Mouse (Mus musculus): Measurements from ENCODE around the gene 4930451I11Rik. TPM values are rescaled to one million over a fixed set of nuclear protein-coding genes. Genes with fewer than 3 reads are reported as not detected.

The 4930451I11Rik gene
- polyA plus RNA-seq, 1 experiment from 2014 or later: not detected

- Histone ChIP-seq H3K9me3 (replicated peaks) (no peaks in the 10 kb centered on the region), H3K4me2 (no peak overlapping the region), H3K27me3 (replicated peaks) (no peaks in the 10 kb centered on the region), H3K27ac (no peak overlapping the region), H3K4me3 (no peak overlapping the region), H3K9ac (no peak overlapping the region), H3K4me1 (peaks cover 37% of the 10 kb centered on the region), H3K36me3 (peaks cover 72% of the 10 kb centered on the region)
- no peak for ATAC-seq
- WGBS (ENCODE audit: insufficient replicate concordance): 87% methylated on average over 4 of the region's 4 CpGs
These were observed 42.3 kb downstream of the 4930451I11Rik start for GRCm38 (mm10) chr7:126789141-126789540.

GRCm38 (mm10) chr7:126786142-126786541, 45.3 kb downstream of the 4930451I11Rik start:
- 86% methylated on average over 14 of the region's 14 CpGs for WGBS (ENCODE audit: insufficient replicate concordance)
- no peak overlapping the region for H3K4me3 ChIP-seq
- H3K9me3 ChIP-seq (replicated peaks): no peaks in the 10 kb centered on the region
- peaks cover 32% of the 10 kb centered on the region for H3K4me1 ChIP-seq
- no peaks in the 10 kb centered on the region for H3K27me3 ChIP-seq (replicated peaks)
- peaks cover 85% of the 10 kb centered on the region for H3K36me3 ChIP-seq
- H3K4me2 ChIP-seq: no peak overlapping the region
- no peak for ATAC-seq
- H3K27ac ChIP-seq: no peak overlapping the region
- no peak overlapping the region for H3K9ac ChIP-seq

GRCm38 (mm10) chr7:126785056-126785455, 46.4 kb downstream of the 4930451I11Rik start:
- peaks cover 32% of the 10 kb centered on the region for H3K4me1 ChIP-seq
- WGBS (ENCODE audit: insufficient replicate concordance): 78% methylated on average over 4 of the region's 4 CpGs
- H3K27me3 ChIP-seq (replicated peaks): no peaks in the 10 kb centered on the region
- ATAC-seq: no peak
- no peak overlapping the region for H3K4me2 ChIP-seq
- H3K4me3 ChIP-seq: no peak overlapping the region
- H3K36me3 ChIP-seq: peaks cover 77% of the 10 kb centered on the region
- H3K9ac ChIP-seq: no peak overlapping the region
- no peak overlapping the region for H3K27ac ChIP-seq
- no peaks in the 10 kb centered on the region for H3K9me3 ChIP-seq (replicated peaks)

GRCm38 (mm10) chr7:126784469-126784868, 47.0 kb downstream of the 4930451I11Rik start:
- H3K36me3 ChIP-seq: peaks cover 71% of the 10 kb centered on the region
- no peak overlapping the region for H3K9ac ChIP-seq
- H3K4me2 ChIP-seq: no peak overlapping the region
- H3K4me3 ChIP-seq: no peak overlapping the region
- WGBS (ENCODE audit: insufficient replicate concordance): 82% methylated on average over 7 of the region's 7 CpGs
- no peak for ATAC-seq
- H3K9me3 ChIP-seq (replicated peaks): no peaks in the 10 kb centered on the region
- peaks cover 34% of the 10 kb centered on the region for H3K4me1 ChIP-seq
- H3K27me3 ChIP-seq (replicated peaks): no peaks in the 10 kb centered on the region
- no peak overlapping the region for H3K27ac ChIP-seq

DNA sequence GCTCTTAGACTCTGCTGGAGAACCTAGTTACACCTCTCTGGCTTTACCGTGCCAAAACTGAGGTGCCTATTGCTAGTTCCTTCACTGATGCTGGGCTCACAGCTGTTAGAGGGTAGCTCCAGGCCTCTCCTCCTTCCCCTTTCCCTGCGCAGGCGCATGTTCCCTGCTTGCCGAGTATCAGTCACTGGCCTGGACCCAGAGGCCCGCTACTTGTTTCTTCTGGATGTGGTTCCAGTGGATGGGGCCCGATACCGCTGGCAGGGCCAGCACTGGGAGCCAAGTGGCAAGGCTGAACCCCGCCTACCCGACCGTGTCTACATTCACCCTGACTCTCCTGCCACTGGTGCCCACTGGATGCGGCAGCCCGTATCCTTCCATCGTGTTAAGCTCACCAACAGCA, 48.7 kb downstream of the 4930451I11Rik start:
- Histone ChIP-seq H3K9ac (0 out of 2 replicates have a peak overlapping the region, but pooled peaks have one; percentile 18), H3K9me3 (replicated peaks) (no peaks in the 10 kb centered on the region), H3K27me3 (replicated peaks) (no peaks in the 10 kb centered on the region), H3K4me1 (peaks cover 50% of the 10 kb centered on the region), H3K36me3 (peaks cover 69% of the 10 kb centered on the region), H3K27ac (peak overlapping the region; percentile 64; the same call in 1 of the 2 replicates), H3K4me3 (no peak overlapping the region), H3K4me2 (no peak overlapping the region)
- WGBS (ENCODE audit: insufficient replicate concordance): 73% methylated on average over 13 of the region's 13 CpGs
- no peak for ATAC-seq

GRCm38 (mm10) chr7:126781661-126782370, 49.6 kb downstream of the 4930451I11Rik start:
- no peaks in the 10 kb centered on the region for H3K27me3 ChIP-seq (replicated peaks)
- H3K4me2 ChIP-seq: peak overlapping the region; percentile 92; the same call in 1 of the 2 replicates
- 54% methylated on average over 11 of the region's 11 CpGs for WGBS (ENCODE audit: insufficient replicate concordance)
- peaks cover 61% of the 10 kb centered on the region for H3K36me3 ChIP-seq
- peak overlapping the region; percentile 64 for H3K27ac ChIP-seq
- no peaks in the 10 kb centered on the region for H3K9me3 ChIP-seq (replicated peaks)
- H3K9ac ChIP-seq: peak overlapping the region; percentile 69
- no peak overlapping the region for H3K4me3 ChIP-seq
- no peak for ATAC-seq
- H3K4me1 ChIP-seq: peaks cover 58% of the 10 kb centered on the region

- Histone ChIP-seq H3K9me3 (replicated peaks) (no peaks in the 10 kb centered on the region), H3K36me3 (peaks cover 54% of the 10 kb centered on the region), H3K9ac (peak within 1 kb of the TSS; percentile 69), H3K4me3 (peak within 1 kb of the TSS; percentile 56), H3K4me2 (peak within 1 kb of the TSS; percentile 92), H3K27ac (peak within 1 kb of the TSS; percentile 71), H3K27me3 (replicated peaks) (no peaks in the 10 kb centered on the region), H3K4me1 (peaks cover 63% of the 10 kb centered on the region)
- 16% methylated on average over 22 of the region's 22 CpGs for WGBS (ENCODE audit: insufficient replicate concordance)
- no peak for ATAC-seq
These were observed 50.3 kb downstream of the 4930451I11Rik start, which contains the start of gene Tbx6 for GRCm38 (mm10) chr7:126780971-126781635. TSS of gene Tbx6 (plus strand) at chr7:126781483.

Other genes starting within 250 kb of the 4930451I11Rik start
- 0.77 and 1.1 TPM in 2 replicates for gene Apobr, start 246.7 kb downstream of the 4930451I11Rik start, polyA plus RNA-seq (2016; fragmentation: Nextera tagmentation; extraction: Ambion mirVana)
- gene Cln3, start 245.8 kb downstream of the 4930451I11Rik start, polyA plus RNA-seq (2016; fragmentation: Nextera tagmentation; extraction: Ambion mirVana): 12.5 TPM in 2 replicates
- gene Il27, start 236.7 kb downstream of the 4930451I11Rik start, polyA plus RNA-seq (2016; fragmentation: Nextera tagmentation; extraction: Ambion mirVana): not detected in 2 replicates
- 3.2 and 3.7 TPM in 2 replicates for gene Nupr1, start 200.8 kb downstream of the 4930451I11Rik start, polyA plus RNA-seq (2016; fragmentation: Nextera tagmentation; extraction: Ambion mirVana)
- 36.3 and 42.4 TPM in 2 replicates for gene Sgf29, start 182.3 kb downstream of the 4930451I11Rik start, polyA plus RNA-seq (2016; fragmentation: Nextera tagmentation; extraction: Ambion mirVana)
- gene Sult1a1, start 155.2 kb downstream of the 4930451I11Rik start, polyA plus RNA-seq (2016; fragmentation: Nextera tagmentation; extraction: Ambion mirVana): 0.24 and 0.50 TPM in 2 replicates
- 134 and 153 TPM in 2 replicates for gene Bola2, start 136.2 kb downstream of the 4930451I11Rik start, polyA plus RNA-seq (2016; fragmentation: Nextera tagmentation; extraction: Ambion mirVana)
- 4.5 and 5.1 TPM in 2 replicates for gene Slx1b, start 135.9 kb downstream of the 4930451I11Rik start, polyA plus RNA-seq (2016; fragmentation: Nextera tagmentation; extraction: Ambion mirVana)
- gene Coro1a, start 123.9 kb downstream of the 4930451I11Rik start, polyA plus RNA-seq (2016; fragmentation: Nextera tagmentation; extraction: Ambion mirVana): 77.9 and 86.6 TPM in 2 replicates
- gene Mapk3, start 72.0 kb downstream of the 4930451I11Rik start, polyA plus RNA-seq (2016; fragmentation: Nextera tagmentation; extraction: Ambion mirVana): 23.7 and 25.0 TPM in 2 replicates
- gene Gdpd3, start 65.3 kb downstream of the 4930451I11Rik start, polyA plus RNA-seq (2016; fragmentation: Nextera tagmentation; extraction: Ambion mirVana): 0.54 and 0.78 TPM in 2 replicates
- 77.2 and 78.5 TPM in 2 replicates for gene Ypel3, start 54.7 kb downstream of the 4930451I11Rik start, polyA plus RNA-seq (2016; fragmentation: Nextera tagmentation; extraction: Ambion mirVana)
- 0.33 and 0.50 TPM in 2 replicates for gene Tbx6, start 50.2 kb downstream of the 4930451I11Rik start, polyA plus RNA-seq (2016; fragmentation: Nextera tagmentation; extraction: Ambion mirVana)
- gene Ppp4c, start 39.1 kb downstream of the 4930451I11Rik start, polyA plus RNA-seq (2016; fragmentation: Nextera tagmentation; extraction: Ambion mirVana): 191 and 205 TPM in 2 replicates
- not detected in 2 replicates for gene Fam57b, start 34.0 kb downstream of the 4930451I11Rik start, polyA plus RNA-seq (2016; fragmentation: Nextera tagmentation; extraction: Ambion mirVana)
- 0.15 and 0.24 TPM in 2 replicates for gene Doc2a, start 15.8 kb upstream of the 4930451I11Rik start, polyA plus RNA-seq (2016; fragmentation: Nextera tagmentation; extraction: Ambion mirVana)
- gene Hirip3, start 30.3 kb upstream of the 4930451I11Rik start, polyA plus RNA-seq (2016; fragmentation: Nextera tagmentation; extraction: Ambion mirVana): 20.3 and 22.0 TPM in 2 replicates
- 70.5 and 73.0 TPM in 2 replicates for gene Ino80e, start 30.7 kb upstream of the 4930451I11Rik start, polyA plus RNA-seq (2016; fragmentation: Nextera tagmentation; extraction: Ambion mirVana)
- 20.1 and 20.6 TPM in 2 replicates for gene Taok2, start 53.1 kb upstream of the 4930451I11Rik start, polyA plus RNA-seq (2016; fragmentation: Nextera tagmentation; extraction: Ambion mirVana)
- 16.7 and 16.9 TPM in 2 replicates for gene Tmem219, start 91.3 kb upstream of the 4930451I11Rik start, polyA plus RNA-seq (2016; fragmentation: Nextera tagmentation; extraction: Ambion mirVana)
- gene Kctd13, start 97.2 kb upstream of the 4930451I11Rik start, polyA plus RNA-seq (2016; fragmentation: Nextera tagmentation; extraction: Ambion mirVana): 10.3 and 10.7 TPM in 2 replicates
- not detected in 2 replicates for gene Asphd1, start 117.9 kb upstream of the 4930451I11Rik start, polyA plus RNA-seq (2016; fragmentation: Nextera tagmentation; extraction: Ambion mirVana)
- gene Sez6l2, start 118.9 kb upstream of the 4930451I11Rik start, polyA plus RNA-seq (2016; fragmentation: Nextera tagmentation; extraction: Ambion mirVana): 0.06 and 0.39 TPM in 2 replicates
- gene Cdipt, start 144.3 kb upstream of the 4930451I11Rik start, polyA plus RNA-seq (2016; fragmentation: Nextera tagmentation; extraction: Ambion mirVana): 59.2 and 63.2 TPM in 2 replicates
- gene Cdiptos, start 144.5 kb upstream of the 4930451I11Rik start, polyA plus RNA-seq (2016; fragmentation: Nextera tagmentation; extraction: Ambion mirVana): 0.29 and 0.44 TPM in 2 replicates
- gene Mvp, start 183.0 kb upstream of the 4930451I11Rik start, polyA plus RNA-seq (2016; fragmentation: Nextera tagmentation; extraction: Ambion mirVana): 8.3 and 8.9 TPM in 2 replicates
- gene Pagr1b, start 184.8 kb upstream of the 4930451I11Rik start, polyA plus RNA-seq (2016; fragmentation: Nextera tagmentation; extraction: Ambion mirVana): 0.57 TPM in 1 of 2 replicates, not detected in the other
- gene Pagr1a, start 185.7 kb upstream of the 4930451I11Rik start, polyA plus RNA-seq (2016; fragmentation: Nextera tagmentation; extraction: Ambion mirVana): 60.5 and 65.1 TPM in 2 replicates
- 4.1 and 8.9 TPM in 2 replicates for gene Gm42742, start 189.5 kb upstream of the 4930451I11Rik start, polyA plus RNA-seq (2016; fragmentation: Nextera tagmentation; extraction: Ambion mirVana)
- gene Prrt2, start 189.6 kb upstream of the 4930451I11Rik start, polyA plus RNA-seq (2016; fragmentation: Nextera tagmentation; extraction: Ambion mirVana): 0.88 and 2.1 TPM in 2 replicates
- 104 and 107 TPM in 2 replicates for gene Maz, start 195.4 kb upstream of the 4930451I11Rik start, polyA plus RNA-seq (2016; fragmentation: Nextera tagmentation; extraction: Ambion mirVana)
- gene Kif22, start 210.8 kb upstream of the 4930451I11Rik start, polyA plus RNA-seq (2016; fragmentation: Nextera tagmentation; extraction: Ambion mirVana): 126 and 132 TPM in 2 replicates